Mouse (Mus musculus): ENCODE measurements around the gene Otud3.

DNA sequence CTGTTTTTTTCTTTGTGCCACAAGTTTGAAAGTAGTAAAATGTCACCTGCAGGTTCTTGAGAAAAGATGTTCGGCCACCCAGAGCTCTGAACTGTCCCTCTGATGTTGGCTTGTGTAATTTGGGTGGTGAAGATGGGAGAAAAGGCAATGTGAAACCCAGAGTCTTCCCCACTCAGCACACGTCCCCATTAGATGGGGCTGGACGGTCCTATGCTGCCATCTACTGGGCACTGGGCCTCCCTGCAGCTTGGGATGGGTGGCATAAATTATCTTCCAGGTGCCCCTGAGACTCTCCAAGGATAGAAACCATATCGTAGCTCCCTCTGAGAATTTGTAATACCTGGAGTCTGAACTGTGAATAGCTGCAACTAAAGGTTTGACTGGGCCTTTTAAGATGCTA, 62.3 kb downstream of the Otud3 start:
- TF ChIP-seq CTCF (IDR thresholded peaks at IDR 0.05; ENCODE audit: extremely low read depth, insufficient read depth, insufficient read length, insufficient replicate concordance), result peak; percentile 89; the same call in 1 of the 2 replicates
- TF ChIP-seq POLR2A (IDR thresholded peaks at IDR 0.05; ENCODE audit: low read depth, low read length), result no peak
